Mouse (Mus musculus) forebrain, embryonic 11.5 days (tissue): ENCODE measurements at regions not wholly inside any gene's neighbourhood (a gene's known extent, or its start where the extent isn't known, plus 50 kb on each side); places are given as distances from the start of the nearest gene placed in this dataset.

ENCODE experiments used
- ATAC-seq: fragments of 200-750 bp; cut with Nextera tagmentation; replicated peaks from 2 replicates; pipeline ENCODE4 v1.8.0; 2017; ENCODE audit warnings: moderate TSS enrichment; ENCODE audit not compliant: low FRiP score
- DNase-seq: peaks from one replicate; pipeline ENCODE4 v3.0.0-alpha.2; 2017; ENCODE audit warnings: low spot score
- H3K27ac ChIP-seq: fragments of 300-500 bp; sonication (generic); 2 replicates; pipeline ENCODE4 v1.5.1; 2014; ENCODE audit warnings: low read depth, low read length
- H3K27me3 ChIP-seq: fragments of 300-500 bp; sonication (generic); 2 replicates; pipeline ENCODE4 v1.6.1; 2014; ENCODE audit warnings: mild to moderate bottlenecking, low read length, mixed read lengths; ENCODE audit not compliant: control insufficient read depth, insufficient read depth
- H3K36me3 ChIP-seq: fragments of 300-500 bp; sonication (generic); 2 replicates; pipeline ENCODE4 v1.6.1; 2014; ENCODE audit warnings: mild to moderate bottlenecking, low read length, moderate library complexity, mixed read lengths; ENCODE audit not compliant: control insufficient read depth, insufficient read depth
- H3K4me1 ChIP-seq: fragments of 300-500 bp; sonication (generic); replicated peaks from 2 replicates; pipeline ENCODE4 v1.6.1; 2014; ENCODE audit warnings: low read length, mixed read lengths; ENCODE audit not compliant: control insufficient read depth, insufficient read depth
- H3K4me2 ChIP-seq: fragments of 300-500 bp; sonication (generic); 2 replicates; pipeline ENCODE4 v1.6.1; 2014; ENCODE audit warnings: low read depth, mild to moderate bottlenecking, low read length, moderate library complexity, mixed read lengths; ENCODE audit not compliant: severe bottlenecking
- H3K4me3 ChIP-seq: fragments of 300-500 bp; sonication (generic); 2 replicates; pipeline ENCODE4 v1.5.1; 2014; ENCODE audit warnings: low read depth, low read length
- H3K9ac ChIP-seq: fragments of 300-500 bp; sonication (generic); 2 replicates; pipeline ENCODE4 v1.6.1; 2014; ENCODE audit warnings: low read length
- H3K9me3 ChIP-seq: fragments of 300-500 bp; sonication (generic); 2 replicates; pipeline ENCODE4 v1.6.1; 2016; ENCODE audit warnings: low read length, mixed read lengths; ENCODE audit not compliant: control insufficient read depth
- WGBS: fragments of 180-500 bp; shearing (Covaris S2); extraction: QIAGEN DNeasy Blood & Tissue Kit; methylation state at CpG from one replicate; pipeline ENCODE4 v1.1.7; 2014; 5-methylcytosine and 5-hydroxymethylcytosine counted together

DNA sequence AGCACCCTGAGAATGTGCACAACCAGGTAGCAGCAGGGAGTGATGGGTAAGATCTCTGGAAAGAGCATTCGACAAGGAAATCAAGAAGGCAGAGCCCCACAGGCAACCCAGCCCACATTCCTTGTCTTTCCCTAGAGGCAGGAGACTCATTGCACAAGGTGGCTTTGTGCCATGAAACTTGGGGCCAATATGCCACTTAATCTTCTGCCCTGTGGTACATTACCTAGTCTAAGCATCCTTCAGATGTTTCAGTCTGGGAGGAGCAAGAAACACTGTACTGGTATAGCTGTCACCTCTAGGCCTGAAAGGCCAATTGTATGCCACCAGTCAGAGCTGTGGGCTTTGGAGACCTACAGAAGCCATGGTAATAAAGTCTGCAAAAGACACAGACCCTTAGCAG is 522.4 kb upstream of the Lrrc6 start:
- H3K4me3 ChIP-seq: no peak overlapping the region
- no peaks in the 10 kb centered on the region for H3K9me3 ChIP-seq
- WGBS: 87% methylated on average over 1 of the region's 1 CpGs
- no peak overlapping the region for H3K9ac ChIP-seq
- H3K36me3 ChIP-seq: no peaks in the 10 kb centered on the region
- ATAC-seq (no peak), DNase-seq (no peak)
- no peaks in the 10 kb centered on the region for H3K27me3 ChIP-seq
- H3K4me2 ChIP-seq: no peak overlapping the region
- no peak overlapping the region for H3K27ac ChIP-seq
- no peaks in the 10 kb centered on the region for H3K4me1 ChIP-seq

GRCm38 (mm10) chr15:67021391-67021790 is 520.7 kb upstream of the Lrrc6 start:
- no peak overlapping the region for H3K27ac ChIP-seq
- no peak for ATAC-seq
- H3K36me3 ChIP-seq: no peaks in the 10 kb centered on the region
- no peak for DNase-seq
- no peak overlapping the region for H3K9ac ChIP-seq
- H3K27me3 ChIP-seq: no peaks in the 10 kb centered on the region
- no peak overlapping the region for H3K4me2 ChIP-seq
- 88% methylated on average over 5 of the region's 5 CpGs for WGBS
- no peaks in the 10 kb centered on the region for H3K4me1 ChIP-seq
- no peaks in the 10 kb centered on the region for H3K9me3 ChIP-seq
- H3K4me3 ChIP-seq: no peak overlapping the region

DNA sequence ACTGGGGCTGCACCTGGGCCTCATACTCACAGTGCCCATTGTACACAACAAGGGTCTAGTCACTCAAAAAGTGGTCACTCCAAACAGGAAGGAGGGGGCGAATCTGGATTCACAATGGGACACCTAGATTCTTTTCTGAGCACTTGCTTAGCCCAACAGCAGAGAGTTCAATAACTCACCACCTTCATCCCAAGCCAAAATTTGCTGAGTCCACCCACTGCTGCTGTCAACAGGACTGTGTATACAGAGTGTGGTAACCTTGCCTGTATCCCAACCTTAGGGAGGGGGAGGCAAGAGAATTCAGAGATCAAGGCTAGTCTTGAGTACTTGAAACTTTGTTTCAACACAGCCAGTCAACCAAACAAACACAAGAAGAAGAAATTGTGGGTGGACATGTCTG is 519.2 kb upstream of the Lrrc6 start:
- Histone ChIP-seq H3K36me3 (no peaks in the 10 kb centered on the region), H3K4me2 (no peak overlapping the region), H3K9ac (no peak overlapping the region), H3K27ac (no peak overlapping the region), H3K27me3 (no peaks in the 10 kb centered on the region), H3K4me1 (no peaks in the 10 kb centered on the region), H3K4me3 (no peak overlapping the region), H3K9me3 (no peaks in the 10 kb centered on the region)
- WGBS: 79% methylated on average over 1 of the region's 1 CpGs
- ATAC-seq (no peak), DNase-seq (no peak)

DNA sequence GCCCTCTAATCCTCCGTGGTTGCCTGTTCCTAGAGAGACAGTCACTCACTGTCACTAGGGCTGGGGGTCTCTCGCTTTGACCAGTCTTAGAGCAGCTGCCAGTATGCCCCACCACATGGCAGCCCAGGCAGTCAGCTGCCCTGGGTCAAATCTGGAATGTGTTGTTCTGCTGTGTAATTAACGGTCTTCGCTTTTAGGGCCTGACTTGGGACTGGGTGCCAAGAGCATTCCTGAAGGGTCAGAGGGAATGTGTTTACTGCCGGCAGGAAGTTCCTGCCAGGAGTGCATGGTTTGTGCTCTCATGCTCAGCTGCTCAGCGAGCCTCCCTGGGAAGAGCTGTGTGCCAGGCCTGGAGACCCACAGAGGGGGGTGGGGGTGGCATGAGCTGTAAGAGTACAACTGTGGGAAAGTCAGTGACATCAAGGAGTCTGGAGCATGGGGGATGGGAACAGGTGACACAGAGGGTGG is 518.5 kb upstream of the Lrrc6 start:
- H3K9ac ChIP-seq: no peak overlapping the region
- H3K4me2 ChIP-seq: no peak overlapping the region
- no peaks in the 10 kb centered on the region for H3K4me1 ChIP-seq
- no peaks in the 10 kb centered on the region for H3K27me3 ChIP-seq
- WGBS: 46% methylated on average over 6 of the region's 6 CpGs
- H3K4me3 ChIP-seq: no peak overlapping the region
- DNase-seq (no peak), ATAC-seq (no peak)
- no peak overlapping the region for H3K27ac ChIP-seq
- no peaks in the 10 kb centered on the region for H3K9me3 ChIP-seq
- no peaks in the 10 kb centered on the region for H3K36me3 ChIP-seq
